Mouse (Mus musculus) MEL (cell line): ENCODE results near the gene Kctd19.

Source experiments
- CHD1 ChIP-seq: IDR thresholded peaks from 2 replicates; pipeline ENCODE4 v1.6.1; 2012; ENCODE audit warnings: low read depth, mild to moderate bottlenecking, inconsistent platforms, low read length, improper control_type of control experiment
- CTCF ChIP-seq, 3 experiments: IDR thresholded peaks in 2 of 3; conservative IDR thresholded peaks in 1 of 3; 2 replicates each; pipeline ENCODE4 v1.5.1; 2011 to 2012; ENCODE audit warnings: low read length in 3 of 3, low read depth in 2 of 3, mild to moderate bottlenecking in 2 of 3, improper control_type of control experiment in 1 of 3, inconsistent platforms in 1 of 3, mixed read lengths in 1 of 3, moderate library complexity in 1 of 3; ENCODE audit not compliant: control insufficient read depth in 1 of 3, insufficient read depth in 1 of 3, poor library complexity in 1 of 3, severe bottlenecking in 1 of 3
- EP300 ChIP-seq, 2 experiments: IDR thresholded peaks; 2 replicates each; pipeline ENCODE4 v1.6.1; 2011; ENCODE audit warnings: improper control_type of control experiment in 2 of 2, low read length in 2 of 2, low read depth in 1 of 2, mild to moderate bottlenecking in 1 of 2
- HCFC1 ChIP-seq: IDR thresholded peaks from 2 replicates; pipeline ENCODE4 v1.6.1; 2012; ENCODE audit warnings: low read depth, mild to moderate bottlenecking, inconsistent platforms, low read length, improper control_type of control experiment, moderate library complexity
- MAX ChIP-seq: IDR thresholded peaks from 2 replicates; pipeline ENCODE4 v1.6.1; 2011; ENCODE audit warnings: low read length, improper control_type of control experiment
- MXI1 ChIP-seq: IDR thresholded peaks from 2 replicates; pipeline ENCODE4 v1.6.1; 2011; ENCODE audit warnings: mild to moderate bottlenecking, low read depth, low read length, improper control_type of control experiment
- NRF1 ChIP-seq: IDR thresholded peaks from 2 replicates; pipeline ENCODE4 v1.6.1; 2014; ENCODE audit warnings: low read depth, mild to moderate bottlenecking, inconsistent platforms, low read length, improper control_type of control experiment, moderate library complexity; ENCODE audit not compliant: poor library complexity, insufficient read depth, severe bottlenecking
- POLR2A ChIP-seq, 2 experiments: IDR thresholded peaks; 2 replicates each; pipeline ENCODE4 v1.6.1; 2011 to 2012; ENCODE audit warnings: low read length in 2 of 2, mild to moderate bottlenecking in 2 of 2, control low read depth in 1 of 2, improper control_type of control experiment in 1 of 2, low read depth in 1 of 2, moderate library complexity in 1 of 2; ENCODE audit not compliant: control insufficient read depth in 1 of 2, insufficient read depth in 1 of 2, poor library complexity in 1 of 2
- POLR2AphosphoS2 ChIP-seq: IDR thresholded peaks from 2 replicates; pipeline ENCODE4 v1.6.1; 2011; ENCODE audit warnings: low read length, improper control_type of control experiment
- RAD21 ChIP-seq: IDR thresholded peaks from 2 replicates; pipeline ENCODE4 v1.6.1; 2011; ENCODE audit warnings: mild to moderate bottlenecking, low read depth, low read length, improper control_type of control experiment
- TBP ChIP-seq: IDR thresholded peaks from 2 replicates; pipeline ENCODE4 v1.8.0; 2011; ENCODE audit warnings: low read depth, low read length, improper control_type of control experiment
- USF1 ChIP-seq: IDR thresholded peaks from 2 replicates; pipeline ENCODE4 v1.6.1; 2014; ENCODE audit warnings: low read depth, mild to moderate bottlenecking, inconsistent platforms, low read length, improper control_type of control experiment, moderate library complexity
- USF2 ChIP-seq, 2 experiments: IDR thresholded peaks; 2 replicates each; pipeline ENCODE4 v1.6.1; 2011 to 2012; ENCODE audit warnings: improper control_type of control experiment in 2 of 2, low read length in 2 of 2, borderline replicate concordance in 1 of 2, inconsistent platforms in 1 of 2, low read depth in 1 of 2, mild to moderate bottlenecking in 1 of 2; ENCODE audit not compliant: insufficient read depth in 1 of 2
- ZMIZ1 ChIP-seq: IDR thresholded peaks from 2 replicates; pipeline ENCODE4 v1.6.1; 2012; ENCODE audit warnings: low read depth, mild to moderate bottlenecking, inconsistent platforms, low read length, improper control_type of control experiment, moderate library complexity

DNA sequence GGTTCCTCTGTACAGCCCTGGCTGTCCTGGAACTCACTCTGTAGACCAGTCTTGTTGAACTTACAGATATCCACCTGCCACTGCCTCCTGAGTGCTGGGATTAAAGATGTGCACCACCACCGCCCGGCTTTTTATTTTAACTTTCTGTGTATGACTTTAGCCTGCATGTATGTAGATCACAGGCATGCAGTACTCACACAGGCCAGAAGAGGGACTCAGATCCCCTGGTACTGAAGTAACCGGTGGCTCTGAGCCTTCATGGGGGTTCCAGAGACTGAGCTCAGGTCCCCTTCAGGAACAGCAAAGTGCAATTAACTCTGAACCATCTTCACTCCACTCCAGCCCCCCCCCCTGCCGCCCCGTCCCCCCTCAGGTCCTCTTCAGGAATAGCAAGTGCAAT lies 25.6 kb upstream of the Kctd19 start:
- TF ChIP-seq CHD1 (no peak), ZMIZ1 (no peak), MAX (no peak), NRF1 (no peak), RAD21 (peak; percentile 68), USF1 (no peak), CTCF (IDR thresholded peaks at IDR 0.05 in 2 of 3, conservative IDR thresholded peaks at IDR 0.05 in 1 of 3; ENCODE audit: control insufficient read depth in 1 of 3, insufficient read depth in 1 of 3, low read depth in 2 of 3, low read length in 3 of 3, poor library complexity in 1 of 3, severe bottlenecking in 1 of 3) (peak; percentile 59 to 74 (median 73)), MXI1 (no peak), TBP (no peak), EP300 (IDR thresholded peaks at IDR 0.05; ENCODE audit: low read depth in 1 of 2, low read length in 2 of 2) (no peak), HCFC1 (no peak), POLR2A (IDR thresholded peaks at IDR 0.05; ENCODE audit: control insufficient read depth in 1 of 2, insufficient read depth in 1 of 2, low read depth in 1 of 2, low read length in 2 of 2, poor library complexity in 1 of 2) (no peak), POLR2AphosphoS2 (no peak), USF2 (IDR thresholded peaks at IDR 0.05; ENCODE audit: borderline replicate concordance in 1 of 2, insufficient read depth in 1 of 2, low read depth in 1 of 2, low read length in 2 of 2) (no peak)
